Mouse (Mus musculus) spleen, adult 2 months (tissue): ENCODE data around the gene Rcbtb1.

Source experiments
- CTCF ChIP-seq: fragments of 200-500 bp; IDR thresholded peaks from 2 replicates; pipeline ENCODE4 v1.5.1; 2011; ENCODE audit warnings: mild to moderate bottlenecking, inconsistent platforms; ENCODE audit not compliant: insufficient read depth, insufficient read length, insufficient replicate concordance; ENCODE audit errors: extremely low read depth
- POLR2A ChIP-seq: fragments of 200-500 bp; IDR thresholded peaks from 2 replicates; pipeline ENCODE4 v1.6.1; 2011; ENCODE audit warnings: low read depth, low read length, inconsistent platforms

DNA sequence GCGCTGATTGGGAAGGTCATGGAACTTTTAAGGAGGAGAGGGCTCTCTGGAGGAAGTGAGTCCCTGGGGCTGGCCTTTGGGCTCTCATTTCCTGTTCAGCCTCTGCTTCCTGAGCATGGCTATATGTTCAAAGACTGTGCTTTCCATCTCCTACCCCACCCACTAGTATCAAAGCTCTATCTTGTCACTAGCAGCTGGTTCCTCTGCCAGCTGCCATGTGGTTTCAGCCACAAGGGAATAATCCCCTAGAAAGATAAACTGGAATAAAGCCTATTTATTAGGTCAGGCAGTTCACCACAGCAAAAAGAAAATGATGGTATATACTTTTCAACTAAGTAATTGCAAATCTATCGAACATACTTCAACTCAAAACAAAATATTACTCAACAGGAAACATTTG, 18.3 kb upstream of the Rcbtb1 start:
- TF ChIP-seq CTCF (no peak), POLR2A (no peak)
